Mouse (Mus musculus): ENCODE measurements at regions not wholly inside any gene's neighbourhood (a gene's known extent, or its start where the extent isn't known, plus 50 kb on each side); places are given as distances from the start of the nearest gene placed in this dataset.
"Not testable (repeated sequence)": the region's sequence is repeated elsewhere in the genome, so short reads cannot be mapped to it uniquely, and the experiment has no call there.

GRCm38 (mm10) chr4:89621260-89621659, 58.0 kb upstream of the Dmrta1 start:
- no peak for DNase-seq (ENCODE audit: low spot score)

GRCm38 (mm10) chr4:89604721-89605120, 74.5 kb upstream of the Dmrta1 start:
- no peak for DNase-seq (ENCODE audit: low spot score)

- peak; percentile 37 for DNase-seq (ENCODE audit: low spot score)
Observed at GRCm38 (mm10) chr4:89575529-89575928, 103.7 kb upstream of the Dmrta1 start.

GRCm38 (mm10) chr4:89554711-89555466, 124.3 kb upstream of the Dmrta1 start:
- no peak for DNase-seq (ENCODE audit: low spot score)

GRCm38 (mm10) chr4:89552556-89552955, 126.7 kb upstream of the Dmrta1 start:
- no peak for DNase-seq (ENCODE audit: low spot score)

GRCm38 (mm10) chr4:89550515-89550914, 128.7 kb upstream of the Dmrta1 start:
- DNase-seq (ENCODE audit: low spot score) = no peak

- DNase-seq (ENCODE audit: low spot score) = peak; percentile 30
Observed at GRCm38 (mm10) chr4:89532462-89532861, 146.8 kb upstream of the Dmrta1 start.

- no peak for DNase-seq (ENCODE audit: low spot score)
Observed at GRCm38 (mm10) chr4:89530050-89530911, 149.0 kb upstream of the Dmrta1 start.

- DNase-seq (ENCODE audit: low spot score) = no peak
Observed at GRCm38 (mm10) chr4:89527966-89528365, 151.3 kb upstream of the Dmrta1 start.

- DNase-seq (ENCODE audit: low spot score) = no peak
Observed at GRCm38 (mm10) chr4:89527326-89527725, 151.9 kb upstream of the Dmrta1 start.

GRCm38 (mm10) chr4:89525525-89525924, 153.7 kb upstream of the Dmrta1 start:
- not testable (repeated sequence) for DNase-seq (ENCODE audit: low spot score)

- DNase-seq (ENCODE audit: low spot score) = peak; percentile 61
Observed at GRCm38 (mm10) chr4:89524260-89525200, 154.7 kb upstream of the Dmrta1 start.

- DNase-seq (ENCODE audit: low spot score) = no peak
Observed at GRCm38 (mm10) chr4:89523423-89524259, 155.6 kb upstream of the Dmrta1 start.

GRCm38 (mm10) chr4:89518027-89518426, 161.2 kb upstream of the Dmrta1 start:
- no peak for DNase-seq (ENCODE audit: low spot score)

- DNase-seq (ENCODE audit: low spot score) = no peak
Observed at GRCm38 (mm10) chr4:89515823-89516411, 163.3 kb upstream of the Dmrta1 start.

GRCm38 (mm10) chr4:89514981-89515380, 164.3 kb upstream of the Dmrta1 start:
- no peak for DNase-seq (ENCODE audit: low spot score)

- DNase-seq (ENCODE audit: low spot score) = no peak
Observed at GRCm38 (mm10) chr4:89510593-89510992, 168.6 kb upstream of the Dmrta1 start.

GRCm38 (mm10) chr4:89509655-89510391, 169.4 kb upstream of the Dmrta1 start:
- DNase-seq (ENCODE audit: low spot score) = no peak

GRCm38 (mm10) chr4:89508103-89508763, 171.0 kb upstream of the Dmrta1 start:
- DNase-seq (ENCODE audit: low spot score) = no peak

Data from urinary bladder, postnatal 14 days (tissue).